Mouse (Mus musculus) spleen, adult 2 months (tissue): ENCODE results near the gene Arhgdib.

Experiments used
- CTCF ChIP-seq: fragments of 200-500 bp; IDR thresholded peaks from 2 replicates; pipeline ENCODE4 v1.5.1; 2011; ENCODE audit warnings: mild to moderate bottlenecking, inconsistent platforms; ENCODE audit not compliant: insufficient read depth, insufficient read length, insufficient replicate concordance; ENCODE audit errors: extremely low read depth
- POLR2A ChIP-seq: fragments of 200-500 bp; IDR thresholded peaks from 2 replicates; pipeline ENCODE4 v1.6.1; 2011; ENCODE audit warnings: low read depth, low read length, inconsistent platforms

DNA sequence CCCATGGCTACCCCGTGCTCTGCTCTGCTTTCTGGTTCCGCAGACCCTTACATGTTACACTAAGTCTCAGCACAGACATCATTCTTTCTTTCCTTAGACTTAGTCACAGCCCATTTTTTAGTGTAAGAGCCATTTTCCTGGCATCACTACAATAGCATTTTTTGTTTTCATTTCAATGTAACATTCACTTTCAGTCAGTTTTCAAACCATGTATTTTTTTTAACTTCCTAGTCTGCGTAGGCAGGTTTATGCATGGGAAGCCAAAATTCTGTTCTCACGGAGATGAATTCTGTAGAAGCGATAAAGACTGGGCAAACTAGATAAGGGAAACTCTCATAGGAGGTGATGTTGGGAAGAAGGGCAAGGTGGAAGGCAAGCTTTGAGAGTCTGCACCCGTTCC, 52.1 kb downstream of the Arhgdib start:
- TF ChIP-seq CTCF (no peak), POLR2A (no peak)
